Mouse (Mus musculus) c-Kit-negative CD71-positive TER-119-positive erythroid progenitor cells, embryonic 14.5 days (primary cell): ENCODE measurements at regions not wholly inside any gene's neighbourhood (a gene's known extent, or its start where the extent isn't known, plus 50 kb on each side); places are given as distances from the start of the nearest gene placed in this dataset.
"Not testable (repeated sequence)": the region's sequence is repeated elsewhere in the genome, so short reads cannot be mapped to it uniquely, and the experiment has no call there.

Experiments
- DNase-seq: peaks from one replicate; pipeline ENCODE4 v3.0.0-alpha.2; 2013; ENCODE audit warnings: low read depth, low spot score

DNA sequence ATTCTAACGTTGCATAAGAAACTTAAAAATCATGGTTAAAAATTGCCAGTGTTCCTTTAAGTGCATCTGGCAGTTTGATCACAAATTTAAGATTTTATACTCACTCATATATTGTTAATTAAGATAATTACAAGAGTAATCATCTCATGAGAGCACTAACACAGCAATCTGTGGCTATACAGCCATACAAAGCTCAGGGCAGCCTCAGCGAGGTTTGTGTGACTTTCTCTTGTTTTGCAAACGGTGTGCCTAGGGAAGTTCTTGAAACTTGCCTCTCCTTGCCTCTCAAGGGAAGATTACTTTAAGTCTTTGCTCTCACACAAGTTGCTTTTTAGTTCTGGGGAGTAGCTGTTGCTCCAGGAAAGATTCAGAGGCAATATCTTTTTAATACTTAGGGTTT, 58.1 kb upstream of the Slc1a4 start:
- DNase-seq = no peak

DNA sequence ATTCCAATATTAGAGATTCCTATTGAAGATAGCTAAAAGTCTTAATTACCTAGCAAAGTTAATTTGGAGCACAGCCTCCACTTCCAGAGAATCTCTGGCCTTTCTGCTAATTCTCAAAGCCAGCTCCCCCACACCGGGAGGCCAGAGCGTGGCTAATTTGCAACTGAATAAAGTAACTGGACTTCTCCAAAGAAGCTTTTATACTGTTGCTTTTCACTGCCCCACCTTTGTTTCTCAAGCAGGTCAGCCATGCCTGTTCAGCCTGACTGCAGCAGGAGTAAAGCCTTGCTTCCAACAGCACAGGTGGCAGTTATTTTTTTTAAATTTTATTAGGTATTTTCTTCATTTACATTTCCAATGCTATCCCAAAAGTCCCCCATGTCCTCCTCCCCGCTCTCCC, 60.8 kb upstream of the Slc1a4 start:
- DNase-seq = not testable (repeated sequence)

DNA sequence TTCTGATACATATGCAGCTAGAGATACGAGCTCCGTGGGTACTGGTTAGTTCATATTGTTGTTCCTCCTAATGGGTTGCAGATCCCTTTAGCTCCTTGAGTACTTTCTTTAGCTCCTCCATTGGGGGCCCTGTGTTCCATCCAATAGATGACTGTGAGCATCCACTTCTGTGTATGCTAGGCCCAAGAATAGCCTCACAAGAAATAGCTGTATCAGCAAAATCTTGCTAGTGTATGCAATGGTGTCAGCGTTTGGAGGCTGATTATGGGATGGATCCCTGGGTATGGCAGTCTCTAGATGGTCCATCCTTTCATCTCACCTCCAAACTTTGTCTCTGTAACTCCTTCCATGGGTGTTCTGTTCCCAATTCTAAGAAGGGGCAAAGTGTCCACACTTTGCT, 61.3 kb upstream of the Slc1a4 start:
- not testable (repeated sequence) for DNase-seq

DNA sequence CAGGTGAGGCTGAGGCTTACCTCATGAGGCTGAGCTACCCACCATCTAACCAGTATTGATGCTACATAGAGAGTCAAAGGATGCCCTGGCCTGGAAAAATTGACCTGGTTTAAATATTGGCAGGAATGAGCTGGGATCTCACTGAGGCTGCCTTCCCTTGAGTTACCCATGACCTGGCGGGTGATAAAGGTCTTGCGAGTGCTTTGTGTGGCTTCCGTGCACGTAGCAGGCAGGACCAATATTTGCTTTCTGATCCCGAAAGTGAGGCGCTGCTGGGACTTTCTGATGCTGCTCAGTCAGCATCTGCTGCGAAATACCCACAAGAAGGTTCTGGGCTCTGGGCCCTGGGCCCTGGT, 63.3 kb upstream of the Slc1a4 start:
- DNase-seq = no peak

DNA sequence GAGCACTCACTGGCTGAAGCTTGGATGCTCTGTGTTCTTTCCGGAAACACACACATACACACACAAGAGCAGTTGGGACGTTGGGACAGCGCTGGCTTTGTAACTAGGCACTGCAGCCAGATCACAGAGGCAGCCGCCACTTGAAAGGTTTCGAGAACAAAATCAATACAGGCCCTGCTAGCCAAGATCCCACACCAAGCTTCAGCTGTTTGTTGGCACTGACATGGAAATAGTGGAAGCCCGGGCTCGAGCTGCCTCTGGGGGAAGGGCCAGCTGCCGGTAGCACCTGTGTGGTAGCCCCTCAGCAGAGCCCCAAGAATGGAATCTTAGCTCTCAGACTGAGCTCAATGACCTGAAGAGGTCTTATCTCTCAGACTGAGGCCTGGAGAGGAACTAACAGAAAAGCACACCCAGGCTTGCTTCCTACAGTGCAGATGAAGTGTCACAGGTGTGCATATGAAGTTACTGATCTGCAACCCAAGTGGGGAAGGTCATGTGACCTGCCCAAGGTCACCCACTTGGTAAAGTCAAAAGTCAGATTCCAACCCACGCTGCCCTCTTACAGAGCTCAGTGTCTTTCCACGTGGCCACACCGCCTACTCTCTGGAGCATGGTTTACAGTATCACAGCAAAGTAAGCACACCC, 63.8 kb upstream of the Slc1a4 start:
- DNase-seq = no peak

DNA sequence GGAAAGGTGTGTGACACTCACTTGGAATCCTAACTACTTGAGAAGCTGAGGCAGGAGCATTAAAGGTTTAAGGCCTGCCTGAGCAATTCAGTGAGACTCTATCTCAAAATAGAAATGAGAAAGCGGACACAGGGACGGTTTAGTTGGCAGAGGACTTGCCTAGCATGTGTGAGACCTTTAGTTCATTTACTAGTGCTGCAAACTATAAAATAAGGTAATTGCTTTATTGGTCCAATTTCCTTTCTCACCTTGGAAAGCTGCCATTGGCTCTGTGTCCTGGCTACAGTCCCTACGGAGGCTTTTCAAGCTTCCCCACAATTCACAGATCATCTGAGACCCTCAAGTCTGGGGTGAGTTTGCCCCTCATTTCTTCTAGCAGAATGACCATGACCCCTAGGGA, 64.4 kb upstream of the Slc1a4 start:
- no peak for DNase-seq

DNA sequence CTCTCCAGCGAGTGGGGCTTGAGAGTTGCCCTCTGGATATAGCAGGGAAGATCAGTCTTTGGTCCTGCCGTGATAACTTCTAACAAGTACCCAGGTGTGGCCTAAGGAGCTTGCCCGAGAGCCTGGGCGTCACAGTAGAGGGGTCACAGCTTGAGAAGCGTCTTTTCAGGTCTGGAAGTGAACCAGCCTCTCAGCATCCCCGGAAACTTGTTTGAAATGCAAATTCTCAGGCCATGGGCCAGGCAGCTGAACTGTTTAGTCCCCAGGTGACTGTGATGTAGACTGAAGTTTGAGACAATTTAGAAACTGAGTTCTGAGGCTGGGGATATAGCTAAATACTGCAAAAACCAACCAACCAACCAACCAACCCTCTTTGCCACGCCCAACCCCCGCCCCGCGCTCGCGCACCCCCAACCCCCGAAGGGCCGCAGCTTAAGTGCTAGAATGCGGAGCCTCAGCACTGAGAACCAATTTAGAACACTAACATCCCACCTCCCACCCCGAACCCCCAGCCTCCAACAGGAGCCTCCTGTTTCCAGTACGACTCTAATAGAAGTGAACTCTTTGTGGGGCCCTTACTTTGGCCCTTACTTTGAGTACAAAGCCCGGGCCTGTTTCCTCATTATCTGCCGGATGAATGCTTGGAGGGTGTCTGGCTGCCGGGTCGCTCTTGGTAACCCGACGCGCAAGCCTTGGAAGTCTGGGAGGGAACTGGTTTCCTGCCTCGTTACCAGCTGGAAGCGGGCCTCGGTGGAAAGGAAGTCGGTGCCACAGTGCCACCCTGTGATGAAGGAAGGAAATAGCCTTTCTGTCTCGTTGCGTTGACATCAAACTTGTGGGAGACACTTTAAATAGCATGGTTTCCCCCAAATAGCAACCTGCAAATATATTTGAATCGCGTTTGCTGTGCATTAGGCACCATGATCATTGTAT, 68.1 kb upstream of the Slc1a4 start:
- DNase-seq = peak; percentile 13

DNA sequence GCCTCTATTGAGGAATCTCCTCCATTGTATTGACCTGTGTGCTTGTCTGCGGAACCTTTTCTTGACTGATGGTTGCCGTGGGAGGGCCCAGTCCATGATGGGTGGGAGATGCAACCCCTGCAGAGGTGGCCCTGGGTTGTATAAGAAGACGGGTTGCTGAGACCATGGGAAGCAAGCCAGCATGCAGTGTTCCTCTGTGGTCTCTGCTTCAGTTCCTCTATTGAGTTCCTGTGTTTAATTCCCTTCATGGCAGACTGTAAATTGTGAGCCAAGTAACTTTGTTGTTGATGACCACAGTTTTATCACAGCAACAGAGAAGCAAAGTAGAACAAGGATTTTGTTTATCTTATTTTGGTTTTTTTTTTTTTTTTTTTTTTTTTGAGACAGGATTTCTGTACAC, 70.9 kb upstream of the Slc1a4 start:
- DNase-seq = no peak

DNA sequence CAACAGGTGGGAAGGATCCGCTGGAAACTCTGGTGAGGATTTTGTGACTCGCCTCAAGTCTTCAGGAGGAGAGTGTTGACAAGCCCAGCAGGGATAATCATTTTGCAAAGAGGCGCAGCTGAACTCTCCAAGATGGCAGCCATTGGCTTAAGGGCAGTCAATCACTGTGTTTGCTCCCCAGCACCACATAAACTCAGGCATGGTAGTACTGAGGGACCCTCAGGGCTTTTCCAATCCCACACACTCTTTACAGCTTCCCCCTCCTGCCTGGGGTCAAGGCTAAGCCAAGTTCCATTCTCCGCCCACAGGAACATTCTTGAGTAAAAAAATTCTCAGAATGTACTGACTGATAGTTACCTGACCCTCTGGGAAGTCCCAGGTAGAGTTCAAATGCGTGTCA, 72.0 kb upstream of the Slc1a4 start:
- DNase-seq = no peak

DNA sequence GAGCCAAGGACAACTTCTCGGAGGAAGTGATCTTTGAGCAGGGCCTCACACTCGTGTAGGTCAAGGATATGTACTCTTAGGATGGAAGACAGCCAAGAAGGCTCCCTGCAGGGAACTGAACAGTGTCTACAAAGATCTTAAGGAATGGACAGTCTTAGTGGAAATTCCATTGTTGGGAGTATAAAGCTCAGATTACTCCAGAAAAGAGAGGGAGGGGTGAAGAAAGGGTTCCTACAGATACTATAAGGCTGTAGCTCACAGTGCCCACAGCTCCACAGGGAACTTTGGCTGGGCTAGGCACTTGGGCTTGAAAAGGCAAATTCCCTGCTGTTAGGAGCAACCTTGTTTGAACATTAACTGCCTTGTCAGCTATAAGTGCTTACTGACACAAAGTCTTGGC, 85.6 kb upstream of the Slc1a4 start:
- no peak for DNase-seq

DNA sequence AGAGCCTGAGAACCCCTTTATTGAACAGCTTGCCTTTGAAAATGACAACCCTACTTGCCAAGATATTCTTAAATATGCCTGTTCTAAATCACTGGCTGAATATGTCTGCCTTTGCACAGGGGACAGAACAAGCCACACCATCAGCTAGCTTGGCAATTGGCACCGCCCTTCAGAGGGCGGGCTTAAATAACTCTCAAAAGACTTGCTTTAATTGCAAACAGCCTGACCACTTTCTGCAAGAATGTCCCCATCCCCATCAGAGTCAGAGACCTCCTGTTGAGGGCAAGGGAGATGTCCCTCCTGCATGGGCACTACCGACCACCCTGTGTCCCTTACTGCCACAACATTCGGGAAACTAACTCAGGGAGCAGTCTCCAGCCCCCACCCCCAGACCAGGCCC, 88.4 kb upstream of the Slc1a4 start:
- no peak for DNase-seq

DNA sequence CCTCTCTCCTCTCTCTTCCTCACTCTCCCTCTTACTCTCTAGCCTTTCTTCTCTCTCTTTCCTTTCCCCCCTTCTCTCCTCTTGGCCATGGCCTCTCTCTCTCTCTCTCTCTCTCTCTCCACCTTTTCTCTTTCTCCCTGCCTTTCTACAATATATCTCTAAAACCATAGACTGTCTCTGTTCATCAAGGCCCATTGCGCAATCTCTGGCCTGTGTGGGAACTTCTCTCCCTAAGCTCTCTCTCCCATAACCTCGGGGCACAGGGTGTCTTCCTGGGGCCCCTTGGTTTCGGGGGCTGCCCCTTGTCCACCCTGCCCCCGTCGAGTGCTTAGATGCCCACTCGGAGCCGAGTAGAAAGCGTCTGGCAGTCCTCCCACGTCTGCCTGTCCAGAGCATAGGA, 103.5 kb upstream of the Slc1a4 start:
- DNase-seq = no peak

DNA sequence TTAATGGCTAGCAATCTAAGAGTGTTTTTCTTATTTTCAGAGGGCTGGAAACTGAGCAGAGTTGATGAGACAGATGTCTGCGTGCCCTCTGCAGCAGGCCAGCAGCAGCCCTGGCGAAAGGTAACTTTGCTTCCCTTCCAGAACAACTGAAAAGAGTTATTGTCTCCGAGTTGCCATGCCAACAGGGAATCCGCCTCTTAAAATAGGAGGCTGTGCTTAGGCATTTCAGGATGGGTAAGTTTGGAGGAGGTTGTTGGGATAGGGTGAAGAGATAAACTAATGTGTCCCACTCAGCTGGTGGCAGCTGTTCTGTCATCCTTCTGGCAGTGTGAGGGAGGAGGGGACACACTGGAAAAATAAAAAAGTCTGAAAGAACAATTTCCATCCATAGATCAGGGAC, 100.6 kb upstream of the Sertad2 start:
- DNase-seq = no peak

DNA sequence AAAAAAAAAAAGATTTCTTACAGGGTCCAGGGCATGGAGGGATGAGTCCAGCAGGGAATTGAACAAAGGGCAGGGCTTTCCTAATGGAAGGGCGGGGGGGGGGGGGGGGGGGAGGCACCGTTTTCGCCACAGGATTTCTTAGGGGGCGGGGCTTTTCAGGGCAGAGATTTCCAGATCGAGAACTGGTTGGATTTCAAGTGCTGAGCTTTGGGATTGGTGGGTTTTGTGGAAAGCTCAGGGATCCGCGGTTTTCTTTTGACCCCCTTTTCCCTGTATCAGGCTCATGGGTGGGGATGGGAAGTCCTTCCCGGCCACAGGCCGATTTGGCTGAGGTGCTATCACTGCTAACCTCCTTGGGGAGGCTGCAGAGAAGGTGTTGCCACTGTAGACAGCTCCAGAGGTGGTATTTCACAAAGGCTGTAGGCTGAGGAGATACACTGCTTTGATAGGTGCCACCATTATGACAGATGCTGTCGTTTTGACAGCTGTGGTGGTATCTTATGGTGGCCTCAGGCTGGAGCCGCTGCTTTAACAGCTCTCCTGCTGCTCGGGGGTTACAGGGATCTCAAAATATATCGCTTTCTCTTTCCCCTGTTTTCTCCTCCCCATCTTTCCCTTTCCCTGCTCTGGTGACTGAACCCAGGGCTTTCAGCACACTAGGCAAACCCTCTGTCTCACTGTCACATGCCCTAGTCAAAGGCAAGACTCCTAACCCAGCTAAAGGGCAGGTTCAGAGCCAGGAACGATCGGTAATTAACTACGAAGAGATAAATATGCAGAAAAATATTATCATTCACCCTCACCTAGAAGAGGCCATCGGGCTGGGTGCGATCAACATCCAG, 97.8 kb upstream of the Sertad2 start:
- DNase-seq = no peak

DNA sequence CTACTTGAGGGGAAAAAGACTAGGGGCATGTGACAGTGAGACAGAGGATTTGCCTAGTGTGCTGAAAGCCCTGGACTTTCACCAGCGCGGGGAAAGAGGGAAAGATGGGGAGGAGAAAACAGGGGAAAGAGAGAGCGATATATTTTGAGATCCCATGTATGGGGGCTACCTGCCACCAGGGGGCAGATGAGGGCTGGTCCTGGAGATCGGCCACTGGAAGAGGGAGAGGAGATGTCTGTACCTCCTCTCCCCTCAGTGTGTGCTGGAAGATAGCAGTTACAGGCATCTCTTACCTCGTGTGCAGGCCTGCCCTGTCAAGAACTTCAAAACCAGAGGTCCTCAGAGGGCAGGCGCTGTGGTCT, 97.2 kb upstream of the Sertad2 start:
- DNase-seq = peak; percentile 13

DNA sequence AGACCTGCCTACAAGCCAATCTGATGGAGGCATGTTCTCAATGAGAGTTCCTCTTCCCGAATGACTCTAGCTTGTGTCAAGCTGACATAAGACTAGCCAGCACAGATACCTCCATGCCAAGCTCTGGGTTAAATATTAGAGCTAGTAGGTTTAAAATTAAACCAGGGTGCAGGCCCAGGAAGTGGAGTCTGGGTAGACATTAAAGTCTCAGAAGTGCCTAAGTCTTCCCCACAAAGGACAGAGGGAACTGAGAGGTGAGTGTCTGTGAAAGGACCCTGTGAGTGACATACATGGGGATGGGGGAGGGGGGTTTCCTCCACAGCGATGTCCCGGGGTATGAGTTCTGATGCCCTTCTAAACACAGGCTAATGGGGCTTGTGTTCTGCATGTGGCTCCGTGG, 90.2 kb upstream of the Sertad2 start:
- DNase-seq = no peak

DNA sequence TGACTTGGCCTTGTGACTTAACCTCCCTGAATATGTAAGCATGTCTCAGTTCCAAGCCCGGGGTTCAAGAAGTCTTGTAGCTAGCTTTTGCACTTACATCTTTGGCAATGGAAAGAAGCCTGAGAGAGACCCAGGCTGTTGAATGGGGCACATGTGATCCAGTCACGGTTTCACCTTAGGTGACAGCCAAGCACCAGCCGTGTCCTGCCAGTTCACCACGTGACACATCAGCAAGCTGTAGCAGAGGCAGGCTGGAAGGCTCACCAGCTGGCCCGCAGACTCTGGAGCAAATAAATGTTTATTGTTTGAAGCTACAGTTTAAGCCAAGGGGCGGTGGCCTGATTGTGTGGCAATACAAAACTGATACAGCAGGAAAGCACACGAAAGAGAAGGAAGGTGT, 89.3 kb upstream of the Sertad2 start:
- DNase-seq = no peak

DNA sequence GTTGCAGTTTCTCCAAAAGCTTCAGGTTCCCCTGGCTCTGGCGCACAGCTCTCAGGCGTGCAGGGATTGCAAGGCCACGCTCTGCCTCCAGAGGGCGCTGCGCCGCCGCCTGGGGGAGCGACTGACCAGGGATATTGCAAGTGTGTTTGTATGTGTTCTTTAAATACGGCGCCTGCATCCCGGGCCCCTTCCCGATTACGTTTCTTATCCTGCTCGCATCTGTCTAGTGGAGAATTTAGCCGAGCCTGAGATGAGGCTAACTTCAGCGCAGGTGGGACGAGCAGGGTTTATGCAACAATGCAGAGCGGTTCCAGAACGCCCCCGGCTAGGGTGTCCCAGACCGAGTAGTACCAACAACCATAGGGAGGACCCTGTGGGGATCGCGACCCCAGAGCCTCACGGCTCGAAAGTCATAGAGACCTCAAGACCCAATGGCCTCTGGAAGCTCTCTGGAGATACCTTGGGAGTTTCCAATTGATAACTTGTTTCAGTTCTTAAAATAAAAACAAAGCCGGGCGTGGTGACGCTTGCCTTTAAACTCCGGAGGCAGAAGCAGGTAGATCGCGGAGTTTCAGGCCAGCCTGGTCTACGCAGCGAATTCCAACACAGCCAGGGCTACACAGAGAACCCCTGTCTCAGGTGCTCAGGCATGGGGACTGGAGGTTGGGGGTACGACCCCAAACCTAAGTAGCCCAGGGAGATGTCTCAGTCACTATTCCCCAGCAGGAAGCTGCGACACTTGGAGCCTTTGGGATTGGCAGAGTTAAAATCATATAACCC, 87.8 kb upstream of the Sertad2 start:
- peak; percentile 36 for DNase-seq

DNA sequence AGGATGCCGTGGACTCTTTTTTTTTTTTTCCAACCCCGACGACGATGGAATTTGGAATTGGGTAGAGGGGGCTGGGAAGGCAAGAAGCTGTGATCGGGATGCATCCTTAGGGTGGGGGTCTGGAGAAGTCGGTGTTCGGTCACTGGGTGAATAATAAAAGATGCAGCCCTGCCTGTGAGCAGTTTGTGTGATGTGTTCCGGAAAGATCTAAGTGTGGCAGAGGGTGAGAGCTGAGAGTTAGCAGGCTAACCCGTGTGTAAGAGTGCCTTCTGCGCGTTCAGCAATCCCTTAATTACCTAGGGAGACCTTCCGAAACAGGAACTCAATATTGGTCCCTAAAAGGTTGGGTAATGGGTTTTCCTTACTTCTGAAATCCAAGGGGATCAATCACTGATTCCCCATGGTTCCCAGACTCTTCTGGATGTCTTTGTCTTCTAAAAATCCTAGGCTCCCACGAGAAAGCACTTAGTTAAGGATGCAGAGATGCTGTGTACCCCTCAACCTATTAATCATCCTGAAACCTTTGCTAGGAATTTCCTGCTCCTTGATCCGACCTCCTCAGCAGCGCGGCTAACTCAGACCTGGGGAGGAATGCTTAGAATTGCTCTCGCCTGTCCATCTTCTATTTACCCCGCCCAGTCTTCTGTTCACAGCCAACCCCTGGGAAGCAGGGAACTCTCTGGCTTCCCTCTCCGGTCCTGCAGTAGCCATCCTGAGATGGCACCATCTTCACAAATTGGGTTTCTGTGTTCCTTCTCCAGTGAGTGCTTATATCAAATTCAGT, 87.0 kb upstream of the Sertad2 start:
- DNase-seq = no peak

DNA sequence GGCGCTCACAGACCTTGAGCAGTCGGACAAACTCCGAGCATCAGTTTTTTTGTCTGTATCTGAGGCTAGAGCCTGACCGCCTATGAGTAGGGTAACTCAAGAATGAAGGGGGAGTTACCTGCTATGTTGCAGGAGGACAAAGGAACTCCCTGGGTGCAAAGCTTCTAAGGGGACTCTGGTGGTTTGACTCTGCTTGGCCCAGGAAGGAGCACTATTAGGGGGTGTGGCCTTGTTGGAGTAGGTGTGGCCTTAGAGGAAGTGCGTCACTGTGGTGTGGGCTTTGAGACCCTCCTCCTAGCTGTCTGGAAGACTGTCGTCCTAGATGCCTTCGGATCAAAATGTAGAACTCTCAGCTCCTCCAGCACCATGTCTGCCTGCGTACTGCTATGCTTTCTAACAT, 83.9 kb upstream of the Sertad2 start:
- DNase-seq = no peak

DNA sequence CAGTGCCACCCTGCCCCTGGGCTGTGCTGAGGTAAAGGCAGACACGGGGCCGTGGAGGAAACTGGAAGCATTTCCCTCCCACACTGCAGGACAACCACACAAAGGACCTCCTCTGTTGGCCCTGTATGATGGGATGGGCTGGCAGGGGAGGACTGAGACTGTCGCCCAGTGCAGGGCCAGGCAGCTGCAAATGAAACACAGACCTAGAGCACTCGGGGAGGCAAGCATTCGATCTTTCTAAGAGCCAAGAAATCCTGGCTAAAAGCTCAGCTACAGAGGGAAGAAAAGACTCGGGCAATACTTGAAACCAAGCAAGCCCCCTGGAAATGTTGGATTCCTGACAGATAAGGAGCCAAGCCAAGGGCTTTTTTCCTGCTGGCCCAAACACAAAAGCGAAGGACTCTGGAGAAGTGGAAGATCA, 82.5 kb upstream of the Sertad2 start:
- no peak for DNase-seq
